Mouse (Mus musculus): Measurements from ENCODE around the gene Nploc4. TPM values are rescaled to one million over a fixed set of nuclear protein-coding genes. Genes with fewer than 3 reads are reported as not detected.
"Not testable (repeated sequence)": the region's sequence is repeated elsewhere in the genome, so short reads cannot be mapped to it uniquely, and the experiment has no call there.

The Nploc4 gene
- polyA plus RNA-seq, 1 experiment from 2014 or later: 52.9 TPM

GRCm38 (mm10) chr11:120437857-120438385 is 413 bp upstream of the Nploc4 start:
- Histone ChIP-seq H3K4me2 (replicated peaks) (peak overlapping the region; percentile 72), H3K4me1 (peaks cover 11% of the 10 kb centered on the region), H3K27ac (no peak overlapping the region; the same call in 1 of the 2 replicates), H3K27me3 (no peaks in the 10 kb centered on the region), H3K9ac (peak overlapping the region; percentile 85), H3K4me3 (peak overlapping the region; percentile 87), H3K9me3 (no peaks in the 10 kb centered on the region), H3K36me3 (peaks cover 20% of the 10 kb centered on the region)
- 29% methylated on average over 12 of the region's 12 CpGs for WGBS
- no peak for ATAC-seq (ENCODE audit: insufficient number of reproducible peaks, insufficient read depth, low FRiP score, low TSS enrichment)

GRCm38 (mm10) chr11:120426727-120427126 is 10.8 kb downstream of the Nploc4 start:
- no peak overlapping the region for H3K4me2 ChIP-seq (replicated peaks)
- peaks cover 72% of the 10 kb centered on the region for H3K36me3 ChIP-seq
- H3K4me3 ChIP-seq: no peak overlapping the region
- no peaks in the 10 kb centered on the region for H3K4me1 ChIP-seq
- H3K9ac ChIP-seq: peak overlapping the region; percentile 15; the same call in 1 of the 2 replicates
- H3K9me3 ChIP-seq: no peaks in the 10 kb centered on the region
- no peaks in the 10 kb centered on the region for H3K27me3 ChIP-seq
- no peak for ATAC-seq (ENCODE audit: insufficient number of reproducible peaks, insufficient read depth, low FRiP score, low TSS enrichment)
- no peak overlapping the region for H3K27ac ChIP-seq
- 95% methylated on average over 3 of the region's 3 CpGs for WGBS

- H3K9me3 ChIP-seq: no peaks in the 10 kb centered on the region
- H3K27me3 ChIP-seq: no peaks in the 10 kb centered on the region
- H3K27ac ChIP-seq: no peak overlapping the region
- H3K4me1 ChIP-seq: no peaks in the 10 kb centered on the region
- H3K4me2 ChIP-seq (replicated peaks): no peak overlapping the region
- 68% methylated on average over 9 of the region's 9 CpGs for WGBS
- no peak for ATAC-seq (ENCODE audit: insufficient number of reproducible peaks, insufficient read depth, low FRiP score, low TSS enrichment)
- H3K36me3 ChIP-seq: peaks cover 84% of the 10 kb centered on the region
- no peak overlapping the region for H3K9ac ChIP-seq
- no peak overlapping the region for H3K4me3 ChIP-seq
These were observed 13.8 kb downstream of the Nploc4 start for GRCm38 (mm10) chr11:120423569-120424295.

GRCm38 (mm10) chr11:120422651-120423568 is 14.6 kb downstream of the Nploc4 start:
- ATAC-seq (ENCODE audit: insufficient number of reproducible peaks, insufficient read depth, low FRiP score, low TSS enrichment): no peak
- WGBS: 85% methylated on average over 13 of the region's 13 CpGs
- Histone ChIP-seq H3K9ac (no peak overlapping the region), H3K9me3 (no peaks in the 10 kb centered on the region), H3K4me2 (replicated peaks) (no peak overlapping the region), H3K27me3 (no peaks in the 10 kb centered on the region), H3K4me3 (no peak overlapping the region), H3K27ac (no peak overlapping the region), H3K4me1 (no peaks in the 10 kb centered on the region), H3K36me3 (peaks cover 84% of the 10 kb centered on the region)

- Histone ChIP-seq H3K27me3 (no peaks in the 10 kb centered on the region), H3K9ac (no peak overlapping the region), H3K4me1 (no peaks in the 10 kb centered on the region), H3K4me3 (no peak overlapping the region), H3K9me3 (no peaks in the 10 kb centered on the region), H3K36me3 (peaks cover 83% of the 10 kb centered on the region), H3K4me2 (replicated peaks) (no peak overlapping the region), H3K27ac (no peak overlapping the region)
- 95% methylated on average over 1 of the region's 1 CpGs for WGBS
- ATAC-seq (ENCODE audit: insufficient number of reproducible peaks, insufficient read depth, low FRiP score, low TSS enrichment): no peak
These were observed 18.9 kb downstream of the Nploc4 start for GRCm38 (mm10) chr11:120418592-120418991.

GRCm38 (mm10) chr11:120417852-120418251 is 19.7 kb downstream of the Nploc4 start:
- ATAC-seq (ENCODE audit: insufficient number of reproducible peaks, insufficient read depth, low FRiP score, low TSS enrichment): no peak
- 89% methylated on average over 7 of the region's 7 CpGs for WGBS
- H3K4me3 ChIP-seq: no peak overlapping the region
- H3K9me3 ChIP-seq: no peaks in the 10 kb centered on the region
- H3K27me3 ChIP-seq: no peaks in the 10 kb centered on the region
- H3K36me3 ChIP-seq: peaks cover 82% of the 10 kb centered on the region
- H3K4me1 ChIP-seq: no peaks in the 10 kb centered on the region
- no peak overlapping the region for H3K4me2 ChIP-seq (replicated peaks)
- no peak overlapping the region for H3K27ac ChIP-seq
- H3K9ac ChIP-seq: no peak overlapping the region

- not testable (repeated sequence) for H3K4me3 ChIP-seq; H3K9me3 ChIP-seq; H3K27ac ChIP-seq; H3K9ac ChIP-seq; H3K4me2 ChIP-seq (replicated peaks); H3K27me3 ChIP-seq; ATAC-seq (ENCODE audit: insufficient number of reproducible peaks, insufficient read depth, low FRiP score, low TSS enrichment); H3K4me1 ChIP-seq
- 98% methylated on average over 7 of the region's 10 CpGs for WGBS
- H3K36me3 ChIP-seq: peaks cover 84% of the 10 kb centered on the region
These were observed 23.9 kb downstream of the Nploc4 start for GRCm38 (mm10) chr11:120413621-120414020.

- Histone ChIP-seq H3K27ac (no peak overlapping the region), H3K4me2 (replicated peaks) (no peak overlapping the region), H3K4me1 (no peaks in the 10 kb centered on the region), H3K4me3 (no peak overlapping the region), H3K9me3 (no peaks in the 10 kb centered on the region), H3K9ac (no peak overlapping the region), H3K36me3 (peaks cover 94% of the 10 kb centered on the region), H3K27me3 (no peaks in the 10 kb centered on the region)
- WGBS: 83% methylated on average over 1 of the region's 1 CpGs
- no peak for ATAC-seq (ENCODE audit: insufficient number of reproducible peaks, insufficient read depth, low FRiP score, low TSS enrichment)
These were observed 31.1 kb downstream of the Nploc4 start for GRCm38 (mm10) chr11:120406445-120406844.

GRCm38 (mm10) chr11:120405867-120406266 is 31.6 kb downstream of the Nploc4 start:
- Histone ChIP-seq H3K9me3 (no peaks in the 10 kb centered on the region), H3K27me3 (no peaks in the 10 kb centered on the region), H3K4me1 (no peaks in the 10 kb centered on the region), H3K4me2 (replicated peaks) (no peak overlapping the region), H3K36me3 (peaks cover 94% of the 10 kb centered on the region), H3K9ac (no peak overlapping the region), H3K4me3 (no peak overlapping the region), H3K27ac (no peak overlapping the region)
- ATAC-seq (ENCODE audit: insufficient number of reproducible peaks, insufficient read depth, low FRiP score, low TSS enrichment): no peak
- 92% methylated on average over 3 of the region's 3 CpGs for WGBS

- Histone ChIP-seq H3K36me3 (peaks cover 94% of the 10 kb centered on the region), H3K9me3 (no peaks in the 10 kb centered on the region), H3K4me2 (replicated peaks) (no peak overlapping the region), H3K4me3 (no peak overlapping the region), H3K27me3 (no peaks in the 10 kb centered on the region), H3K9ac (no peak overlapping the region), H3K27ac (no peak overlapping the region), H3K4me1 (no peaks in the 10 kb centered on the region)
- 93% methylated on average over 1 of the region's 1 CpGs for WGBS
- no peak for ATAC-seq (ENCODE audit: insufficient number of reproducible peaks, insufficient read depth, low FRiP score, low TSS enrichment)
These were observed 32.7 kb downstream of the Nploc4 start for GRCm38 (mm10) chr11:120404814-120405213.

- 90% methylated on average over 2 of the region's 2 CpGs for WGBS
- Histone ChIP-seq H3K9me3 (no peaks in the 10 kb centered on the region), H3K4me2 (replicated peaks) (no peak overlapping the region), H3K9ac (no peak overlapping the region), H3K27ac (no peak overlapping the region), H3K4me1 (no peaks in the 10 kb centered on the region), H3K36me3 (peaks cover 72% of the 10 kb centered on the region), H3K4me3 (no peak overlapping the region), H3K27me3 (no peaks in the 10 kb centered on the region)
- ATAC-seq (ENCODE audit: insufficient number of reproducible peaks, insufficient read depth, low FRiP score, low TSS enrichment): no peak
These were observed 38.2 kb downstream of the Nploc4 start for GRCm38 (mm10) chr11:120399319-120399718.

Measured in embryonic facial prominence, embryonic 12.5 days (tissue).